Mouse (Mus musculus) C2C12 (cell line): Measurements from ENCODE around the gene Rab31.

ENCODE experiments used
- CEBPB ChIP-seq: IDR thresholded peaks from one replicate; pipeline ENCODE4 v1.6.1; 2011; ENCODE audit warnings: low read depth, mild to moderate bottlenecking, control low read depth, moderate library complexity
- CTCF ChIP-seq: IDR thresholded peaks from one replicate; pipeline ENCODE4 v1.5.1; 2011; ENCODE audit not compliant: control insufficient read depth, insufficient read depth, insufficient read length
- FOSL1 ChIP-seq: IDR thresholded peaks from one replicate; pipeline ENCODE4 v1.8.0; 2011; ENCODE audit warnings: mild to moderate bottlenecking, low read length; ENCODE audit not compliant: poor library complexity, insufficient read depth, severe bottlenecking
- MAX ChIP-seq: IDR thresholded peaks from one replicate; pipeline ENCODE4 v1.6.1; 2011; ENCODE audit warnings: mild to moderate bottlenecking, control low read depth
- MYOD1 ChIP-seq: IDR thresholded peaks from one replicate; pipeline ENCODE4 v1.6.1; 2011; ENCODE audit warnings: low read depth; ENCODE audit not compliant: control insufficient read depth, insufficient read length
- MYOG ChIP-seq: IDR thresholded peaks from one replicate; pipeline ENCODE4 v1.6.1; 2011; ENCODE audit not compliant: control insufficient read depth, insufficient read length; ENCODE audit errors: extremely low read depth
- USF1 ChIP-seq: IDR thresholded peaks from one replicate; pipeline ENCODE4 v1.6.1; 2011; ENCODE audit warnings: low read depth, mild to moderate bottlenecking, control low read depth, moderate library complexity

- TF ChIP-seq CTCF: no peak
- TF ChIP-seq MAX: no peak
- no peak for TF ChIP-seq USF1
- no peak for TF ChIP-seq MYOG
- no peak for TF ChIP-seq MYOD1
- TF ChIP-seq CEBPB: no peak
- TF ChIP-seq FOSL1: no peak
Observed at GRCm38 (mm10) chr17:65748997-65749396, 23.6 kb downstream of the Rab31 start.
